Mouse (Mus musculus) liver, embryonic 14.5 days (tissue): ENCODE measurements at regions not wholly inside any gene's neighbourhood (a gene's known extent, or its start where the extent isn't known, plus 50 kb on each side); places are given as distances from the start of the nearest gene placed in this dataset.

Experiments used
- ATAC-seq: fragments of 200-750 bp; cut with Nextera tagmentation; 2 replicates; pipeline ENCODE4 v1.8.0; 2017; ENCODE audit warnings: moderate number of reproducible peaks, mild to moderate bottlenecking, moderate library complexity; ENCODE audit not compliant: insufficient read depth
- DNase-seq, 3 experiments: peaks; one replicate each; pipeline ENCODE4 v3.0.0-alpha.2; 2012 to 2013; ENCODE audit warnings: low read depth in 3 of 3, low spot score in 3 of 3
- H3K27ac ChIP-seq: fragments of 300-500 bp; sonication (generic); 2 replicates; pipeline ENCODE4 v1.5.1; 2014; ENCODE audit warnings: moderate library complexity, mild to moderate bottlenecking, control low read depth, inconsistent platforms
- H3K27me3 ChIP-seq: fragments of 300-500 bp; sonication (generic); 2 replicates; pipeline ENCODE4 v1.6.1; 2014; ENCODE audit warnings: mild to moderate bottlenecking, low read length, moderate library complexity; ENCODE audit not compliant: control insufficient read depth, insufficient read depth
- H3K36me3 ChIP-seq: fragments of 300-500 bp; sonication (generic); replicated peaks from 2 replicates; pipeline ENCODE4 v1.6.1; 2014; ENCODE audit warnings: low read depth; ENCODE audit not compliant: control insufficient read depth, insufficient read depth
- H3K4me1 ChIP-seq, 2 experiments: fragments of 200-500 bp in 1 of 2; fragments of 300-500 bp in 1 of 2; sonication (generic) in 1 of 2; replicated peaks; 2 replicates each; pipeline ENCODE4 v1.6.1; 2012 to 2014; ENCODE audit warnings: antibody characterized with exemption in 1 of 2, inconsistent platforms in 1 of 2, low read length in 1 of 2; ENCODE audit not compliant: control insufficient read depth in 2 of 2, insufficient read depth in 2 of 2
- H3K4me2 ChIP-seq: fragments of 300-500 bp; sonication (generic); 2 replicates; pipeline ENCODE4 v1.6.1; 2014; ENCODE audit warnings: low read depth, mild to moderate bottlenecking, control low read depth, moderate library complexity
- H3K4me3 ChIP-seq, 2 experiments: fragments of 200-500 bp in 1 of 2; fragments of 300-500 bp in 1 of 2; sonication (generic) in 1 of 2; 2 replicates each; pipeline ENCODE4 v1.5.1; 2012 to 2014; ENCODE audit warnings: low read depth in 2 of 2, low read length in 2 of 2, mild to moderate bottlenecking in 2 of 2, control low read depth in 1 of 2, inconsistent platforms in 1 of 2, moderate library complexity in 1 of 2; ENCODE audit not compliant: insufficient read depth in 1 of 2
- H3K9ac ChIP-seq: fragments of 300-500 bp; sonication (generic); replicated peaks from 2 replicates; pipeline ENCODE4 v1.6.1; 2014; ENCODE audit warnings: mild to moderate bottlenecking, control low read depth, moderate library complexity
- H3K9me3 ChIP-seq: fragments of 300-500 bp; sonication (generic); 2 replicates; pipeline ENCODE4 v1.6.1; 2016; ENCODE audit warnings: low read length, mixed read lengths; ENCODE audit not compliant: control insufficient read depth
- CTCF ChIP-seq: IDR thresholded peaks from 2 replicates; pipeline ENCODE4 v1.5.1; 2016; ENCODE audit warnings: antibody characterized with exemption, low read depth, control low read depth
- EP300 ChIP-seq: IDR thresholded peaks from 2 replicates; pipeline ENCODE4 v1.6.1; 2016; ENCODE audit warnings: antibody characterized with exemption, low read depth
- WGBS: fragments of 180-500 bp; shearing (Covaris S2); extraction: QIAGEN DNeasy Blood & Tissue Kit; methylation state at CpG from one replicate; pipeline ENCODE4 v1.1.7; 2014; ENCODE audit not compliant: insufficient replicate concordance; 5-methylcytosine and 5-hydroxymethylcytosine counted together

- no peak overlapping the region for H3K27ac ChIP-seq
- H3K4me2 ChIP-seq, result no peak overlapping the region
- no peaks in the 10 kb centered on the region for H3K9me3 ChIP-seq
- WGBS, result 39% methylated on average over 3 of the region's 3 CpGs
- DNase-seq, result no peak
- H3K36me3 ChIP-seq, result no peaks in the 10 kb centered on the region
- no peak overlapping the region for H3K9ac ChIP-seq
- no peaks in the 10 kb centered on the region for H3K4me1 ChIP-seq
- TF ChIP-seq EP300, result no peak
- no peak for TF ChIP-seq CTCF
- no peak overlapping the region for H3K4me3 ChIP-seq
- ATAC-seq, result no peak
- H3K27me3 ChIP-seq, result no peaks in the 10 kb centered on the region
Observed at GRCm38 (mm10) chrX:19160275-19160930, 320.7 kb downstream of the Tex13c3 start.

GRCm38 (mm10) chrX:19157464-19158203, 323.5 kb downstream of the Tex13c3 start:
- Histone ChIP-seq H3K4me1 (no peaks in the 10 kb centered on the region), H3K9me3 (no peaks in the 10 kb centered on the region), H3K4me3 (no peak overlapping the region), H3K36me3 (no peaks in the 10 kb centered on the region), H3K27me3 (no peaks in the 10 kb centered on the region), H3K9ac (no peak overlapping the region), H3K27ac (no peak overlapping the region), H3K4me2 (no peak overlapping the region)
- no peak for DNase-seq
- TF ChIP-seq EP300, result no peak
- TF ChIP-seq CTCF, result no peak
- WGBS, result 40% methylated on average over 6 of the region's 6 CpGs
- ATAC-seq, result no peak

- Histone ChIP-seq H3K9me3 (no peaks in the 10 kb centered on the region), H3K4me3 (no peak overlapping the region), H3K36me3 (no peaks in the 10 kb centered on the region), H3K4me1 (no peaks in the 10 kb centered on the region), H3K27me3 (no peaks in the 10 kb centered on the region), H3K27ac (no peak overlapping the region), H3K4me2 (no peak overlapping the region), H3K9ac (no peak overlapping the region)
- DNase-seq, result no peak
- TF ChIP-seq EP300, result no peak
- no peak for TF ChIP-seq CTCF
- 33% methylated on average over 2 of the region's 2 CpGs for WGBS
- ATAC-seq, result no peak
Observed at GRCm38 (mm10) chrX:19153619-19154018, 327.5 kb downstream of the Tex13c3 start.

GRCm38 (mm10) chrX:19152170-19152861, 328.8 kb downstream of the Tex13c3 start:
- WGBS, result 34% methylated on average over 1 of the region's 1 CpGs
- no peaks in the 10 kb centered on the region for H3K27me3 ChIP-seq
- TF ChIP-seq EP300 (no peak), CTCF (no peak)
- DNase-seq (no peak), ATAC-seq (no peak)
- H3K36me3 ChIP-seq, result no peaks in the 10 kb centered on the region
- no peak overlapping the region for H3K27ac ChIP-seq
- no peak overlapping the region for H3K9ac ChIP-seq
- no peak overlapping the region for H3K4me3 ChIP-seq
- no peaks in the 10 kb centered on the region for H3K4me1 ChIP-seq
- H3K9me3 ChIP-seq, result no peaks in the 10 kb centered on the region
- no peak overlapping the region for H3K4me2 ChIP-seq

GRCm38 (mm10) chrX:19150606-19151005, 330.5 kb downstream of the Tex13c3 start:
- H3K9me3 ChIP-seq, result no peaks in the 10 kb centered on the region
- DNase-seq (no peak), ATAC-seq (no peak)
- no peak overlapping the region for H3K9ac ChIP-seq
- TF ChIP-seq EP300 (no peak), CTCF (no peak)
- no peak overlapping the region for H3K4me3 ChIP-seq
- no peaks in the 10 kb centered on the region for H3K36me3 ChIP-seq
- WGBS, result 76% methylated on average over 3 of the region's 3 CpGs
- no peak overlapping the region for H3K27ac ChIP-seq
- H3K27me3 ChIP-seq, result no peaks in the 10 kb centered on the region
- H3K4me1 ChIP-seq, result no peaks in the 10 kb centered on the region
- no peak overlapping the region for H3K4me2 ChIP-seq
